Mouse (Mus musculus) brain, embryonic 14.5 days (tissue): ENCODE measurements around the gene Csmd2.

Experiments
- CTCF ChIP-seq: fragments of 200-500 bp; IDR thresholded peaks from 2 replicates; pipeline ENCODE4 v1.5.1; 2012; ENCODE audit warnings: inconsistent platforms, mild to moderate bottlenecking, moderate library complexity, borderline replicate concordance; ENCODE audit not compliant: insufficient read depth, insufficient read length; ENCODE audit errors: extremely low read depth
- POLR2A ChIP-seq: fragments of 200-500 bp; IDR thresholded peaks from 2 replicates; pipeline ENCODE4 v1.6.1; 2012; ENCODE audit warnings: mild to moderate bottlenecking, inconsistent platforms, borderline replicate concordance; ENCODE audit not compliant: poor library complexity, insufficient read depth, insufficient read length, severe bottlenecking; ENCODE audit errors: extremely low read depth

GRCm38 (mm10) chr4:128130611-128131142 is 143.0 kb downstream of the Csmd2 start:
- peak; percentile 27; the same call in 1 of the 2 replicates for TF ChIP-seq CTCF
- TF ChIP-seq POLR2A, result no peak
